Mouse (Mus musculus) hindbrain, embryonic 16.5 days (tissue): ENCODE data around the gene Rpa3. TPM values are rescaled to one million over a fixed set of nuclear protein-coding genes. Genes with fewer than 3 reads are reported as not detected.

ENCODE experiments used
- ATAC-seq: fragments of 200-750 bp; cut with Nextera tagmentation; 2 replicates; pipeline ENCODE4 v1.8.0; 2017; ENCODE audit warnings: moderate TSS enrichment, moderate library complexity
- H3K27ac ChIP-seq: fragments of 300-500 bp; sonication (generic); 2 replicates; pipeline ENCODE4 v1.5.1; 2014; ENCODE audit warnings: low read depth, mild to moderate bottlenecking, control low read depth, low read length, moderate library complexity
- H3K27me3 ChIP-seq: fragments of 300-500 bp; sonication (generic); replicated peaks from 2 replicates; pipeline ENCODE4 v1.6.1; 2014; ENCODE audit warnings: low read length; ENCODE audit not compliant: control insufficient read depth, insufficient read depth
- H3K36me3 ChIP-seq: fragments of 300-500 bp; sonication (generic); 2 replicates; pipeline ENCODE4 v1.6.1; 2014; ENCODE audit warnings: mild to moderate bottlenecking, low read length, moderate library complexity, mixed read lengths; ENCODE audit not compliant: control insufficient read depth, insufficient read depth
- H3K4me1 ChIP-seq: fragments of 300-500 bp; sonication (generic); 2 replicates; pipeline ENCODE4 v1.6.1; 2014; ENCODE audit warnings: low read depth, low read length; ENCODE audit not compliant: control insufficient read depth, insufficient read depth
- H3K4me2 ChIP-seq: fragments of 300-500 bp; sonication (generic); 2 replicates; pipeline ENCODE4 v1.6.1; 2014; ENCODE audit warnings: mild to moderate bottlenecking, low read length, control low read depth, moderate library complexity
- H3K4me3 ChIP-seq: fragments of 300-500 bp; sonication (generic); 2 replicates; pipeline ENCODE4 v1.5.1; 2014; ENCODE audit warnings: mild to moderate bottlenecking, low read length, control low read depth, moderate library complexity
- H3K9ac ChIP-seq: fragments of 300-500 bp; sonication (generic); 2 replicates; pipeline ENCODE4 v1.6.1; 2014; ENCODE audit warnings: low read depth, mild to moderate bottlenecking, control low read depth, low read length, moderate library complexity
- H3K9me3 ChIP-seq: fragments of 300-500 bp; sonication (generic); 2 replicates; pipeline ENCODE4 v1.6.1; 2014; ENCODE audit warnings: mild to moderate bottlenecking, low read length, moderate library complexity; ENCODE audit not compliant: control insufficient read depth
- WGBS: fragments of 180-500 bp; shearing (Covaris S2); extraction: QIAGEN DNeasy Blood & Tissue Kit; methylation state at CpG from one replicate; pipeline ENCODE4 v1.1.7; 2014; 5-methylcytosine and 5-hydroxymethylcytosine counted together
- polyA plus RNA-seq: library from polyadenylated mRNA; unstranded; fragments of >200 nt; fragmentation: Nextera tagmentation; extraction: Ambion mirVana; gene quantifications from 2 replicates; pipeline ENCODE4 v1.2.1, GENCODE M21; 2015

Rpa3 gene
- polyA plus RNA-seq, 1 experiment from 2014 or later, result 50.4 TPM

DNA sequence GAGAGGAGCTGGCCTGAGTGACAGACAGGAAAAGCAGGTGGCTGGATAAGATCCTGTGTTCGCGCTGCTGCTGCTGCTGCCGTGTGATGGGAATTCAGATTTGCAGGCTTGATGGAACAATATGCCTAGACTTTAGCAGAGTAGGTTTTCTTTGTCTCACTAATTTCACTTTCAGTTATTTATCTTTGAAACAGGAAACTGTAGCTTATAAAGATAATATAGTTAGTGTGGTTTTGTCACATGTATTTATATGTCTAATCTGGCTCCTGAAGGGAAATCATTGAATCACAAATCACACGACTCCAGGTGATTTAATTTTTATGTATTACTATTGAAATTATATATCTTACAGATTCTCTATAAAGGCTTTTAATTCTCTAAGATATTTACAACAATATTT, 24.3 kb upstream of the Rpa3 start:
- Histone ChIP-seq H3K36me3 (no peaks in the 10 kb centered on the region; the same call in 1 of the 2 replicates), H3K4me3 (no peak overlapping the region), H3K4me1 (no peaks in the 10 kb centered on the region), H3K9ac (no peak overlapping the region), H3K9me3 (no peaks in the 10 kb centered on the region), H3K27me3 (no peaks in the 10 kb centered on the region), H3K4me2 (no peak overlapping the region), H3K27ac (no peak overlapping the region)
- no peak for ATAC-seq
- 76% methylated on average over 4 of the region's 4 CpGs for WGBS

DNA sequence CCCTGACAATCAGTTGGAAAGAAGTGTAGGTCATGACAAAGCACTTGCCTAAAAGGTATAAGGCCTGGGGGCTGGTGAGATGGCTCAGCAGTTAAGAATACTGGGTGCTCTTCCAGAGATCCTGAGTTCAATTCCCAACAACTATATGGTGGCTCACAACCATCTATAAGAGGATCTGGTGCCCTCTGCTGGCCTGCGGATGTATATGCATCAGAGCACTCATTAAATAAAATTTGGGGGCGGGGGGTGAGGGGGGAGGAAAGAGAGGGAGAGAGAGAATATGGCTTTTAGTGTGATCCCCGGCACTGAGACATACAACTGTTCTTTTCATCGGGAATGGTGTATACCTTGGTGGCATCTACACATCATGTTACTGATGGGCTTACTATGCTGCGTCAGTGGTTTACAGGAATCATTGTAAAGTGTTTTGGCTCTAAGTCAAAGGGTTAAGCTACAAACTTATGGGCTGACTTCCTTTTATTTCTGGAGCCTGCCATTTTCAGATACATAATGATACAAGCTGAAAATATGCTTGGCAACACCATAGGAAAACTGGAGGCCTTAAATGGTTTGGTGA, 19.5 kb upstream of the Rpa3 start:
- Histone ChIP-seq H3K9ac (no peak overlapping the region), H3K9me3 (no peaks in the 10 kb centered on the region), H3K27me3 (no peaks in the 10 kb centered on the region), H3K36me3 (no peaks in the 10 kb centered on the region; the same call in 1 of the 2 replicates), H3K4me1 (no peaks in the 10 kb centered on the region), H3K27ac (no peak overlapping the region), H3K4me3 (no peak overlapping the region), H3K4me2 (no peak overlapping the region)
- no peak for ATAC-seq
- 68% methylated on average over 5 of the region's 5 CpGs for WGBS

DNA sequence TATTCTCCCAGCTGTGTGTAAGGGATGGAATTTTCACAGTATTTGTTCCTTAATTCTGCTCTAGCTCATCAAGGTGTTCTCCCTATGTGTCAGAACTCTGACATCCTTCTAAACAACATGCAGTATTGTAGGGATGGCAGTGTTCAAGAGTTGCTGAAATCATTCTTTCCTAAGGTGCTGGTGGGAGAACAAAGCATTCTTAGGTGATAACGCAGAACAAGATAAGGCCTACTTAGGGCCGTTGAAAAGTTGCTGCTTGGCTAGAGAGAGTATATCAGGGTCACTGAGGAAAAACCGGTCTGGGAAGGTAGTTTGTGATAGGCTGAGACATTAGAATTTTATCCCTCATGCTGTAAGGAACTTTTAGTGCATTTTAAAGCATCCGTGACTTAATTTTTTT, 17.5 kb upstream of the Rpa3 start:
- no peaks in the 10 kb centered on the region; the same call in none of the 2 replicates for H3K36me3 ChIP-seq
- H3K27me3 ChIP-seq, result no peaks in the 10 kb centered on the region
- 89% methylated on average over 4 of the region's 4 CpGs for WGBS
- H3K9ac ChIP-seq, result no peak overlapping the region
- H3K4me2 ChIP-seq, result no peak overlapping the region
- no peaks in the 10 kb centered on the region for H3K9me3 ChIP-seq
- no peak for ATAC-seq
- H3K4me3 ChIP-seq, result no peak overlapping the region
- no peaks in the 10 kb centered on the region for H3K4me1 ChIP-seq
- no peak overlapping the region for H3K27ac ChIP-seq

DNA sequence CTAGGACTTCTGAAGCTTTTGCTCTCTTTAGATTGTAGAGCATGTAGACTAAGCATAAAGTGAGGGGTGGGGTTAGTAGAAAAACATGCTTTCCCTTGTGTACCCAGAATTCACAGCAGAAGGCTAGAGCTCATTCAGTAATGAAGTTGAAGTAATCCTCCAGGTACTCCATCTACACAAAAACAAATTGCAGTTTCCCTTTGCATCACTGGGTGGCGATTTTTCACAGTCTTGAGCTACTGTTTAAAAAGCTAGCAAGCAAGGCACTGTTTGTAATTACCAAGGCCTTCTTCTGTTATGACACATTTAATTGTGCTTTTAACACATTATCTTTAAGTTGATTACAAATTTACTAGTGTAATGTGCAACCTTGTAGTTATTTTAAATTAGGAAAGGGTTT, 16.1 kb upstream of the Rpa3 start:
- no peak overlapping the region for H3K27ac ChIP-seq
- H3K4me2 ChIP-seq, result no peak overlapping the region
- H3K9me3 ChIP-seq, result no peaks in the 10 kb centered on the region
- H3K4me1 ChIP-seq, result no peaks in the 10 kb centered on the region
- H3K9ac ChIP-seq, result no peak overlapping the region
- H3K27me3 ChIP-seq, result no peaks in the 10 kb centered on the region
- ATAC-seq, result peak; percentile 83
- peaks cover 3% of the 10 kb centered on the region for H3K36me3 ChIP-seq
- H3K4me3 ChIP-seq, result no peak overlapping the region
- 11% methylated on average over 1 of the region's 1 CpGs for WGBS

DNA sequence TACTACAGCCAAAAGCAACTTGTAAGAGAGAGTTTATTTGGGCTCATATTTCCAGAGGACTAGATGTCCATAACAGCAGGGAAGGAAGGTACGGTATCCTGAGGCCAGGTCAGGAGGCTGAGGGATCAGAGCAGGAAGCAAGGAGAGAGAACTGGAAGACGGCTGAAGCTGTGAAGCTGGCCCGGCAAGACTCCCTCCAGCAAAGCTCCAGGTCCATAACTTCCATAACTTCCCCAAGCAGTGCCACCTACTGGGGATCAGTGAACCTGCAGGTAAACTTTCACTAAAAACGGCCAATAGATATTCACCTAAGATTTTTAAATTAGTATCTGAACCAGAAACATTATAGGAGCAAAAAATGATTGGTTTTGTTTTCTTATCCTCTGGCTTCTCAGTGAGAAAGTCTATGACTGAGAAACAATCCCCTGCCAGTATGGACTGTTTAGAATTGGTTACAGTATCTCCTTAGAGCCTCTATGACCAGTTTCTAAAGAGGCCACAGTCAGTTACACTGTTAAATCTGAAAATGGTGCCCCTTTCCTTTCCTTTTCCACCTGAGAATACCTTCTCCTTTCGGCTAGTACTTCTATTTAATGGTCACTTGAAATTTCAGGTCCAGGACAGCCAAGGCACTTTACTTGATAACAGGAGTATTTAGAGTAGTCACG, 15.5 kb upstream of the Rpa3 start:
- WGBS, result 42% methylated on average over 6 of the region's 6 CpGs
- 0 out of 2 replicates have a peak overlapping the region, but pooled peaks have one; percentile 7 for H3K27ac ChIP-seq

DNA sequence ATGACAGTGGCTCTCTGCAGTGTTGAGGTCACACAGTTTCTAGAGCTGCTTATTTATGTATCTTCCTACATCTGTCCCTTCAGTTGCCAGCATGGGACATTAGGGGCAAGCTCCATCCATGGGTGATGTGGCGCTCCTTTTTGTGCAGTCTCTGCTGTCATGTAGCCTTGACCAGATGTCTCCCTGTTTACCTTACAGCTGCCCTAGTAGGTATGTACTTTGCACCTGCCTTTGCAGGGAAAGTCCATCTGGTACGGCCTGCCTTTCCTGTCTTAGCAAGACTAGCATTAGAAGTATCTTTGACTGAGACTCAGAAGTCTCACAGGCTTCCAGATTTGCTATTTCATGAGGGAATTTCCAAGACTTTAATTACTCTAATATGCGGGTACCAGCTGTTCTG, 12.1 kb upstream of the Rpa3 start:
- Histone ChIP-seq H3K36me3 (peaks cover 3% of the 10 kb centered on the region), H3K9ac (no peak overlapping the region), H3K9me3 (no peaks in the 10 kb centered on the region), H3K27ac (no peak overlapping the region), H3K4me3 (no peak overlapping the region), H3K4me1 (no peaks in the 10 kb centered on the region), H3K27me3 (no peaks in the 10 kb centered on the region), H3K4me2 (no peak overlapping the region)
- ATAC-seq, result no peak
- 87% methylated on average over 3 of the region's 3 CpGs for WGBS

More for the DNA sequence above, 15.5 kb upstream of the Rpa3 start:
- Histone ChIP-seq H3K4me3 (no peak overlapping the region), H3K4me1 (no peaks in the 10 kb centered on the region), H3K4me2 (no peak overlapping the region), H3K27me3 (no peaks in the 10 kb centered on the region), H3K9ac (no peak overlapping the region), H3K36me3 (peaks cover 3% of the 10 kb centered on the region), H3K9me3 (no peaks in the 10 kb centered on the region)
- ATAC-seq, result no peak

DNA sequence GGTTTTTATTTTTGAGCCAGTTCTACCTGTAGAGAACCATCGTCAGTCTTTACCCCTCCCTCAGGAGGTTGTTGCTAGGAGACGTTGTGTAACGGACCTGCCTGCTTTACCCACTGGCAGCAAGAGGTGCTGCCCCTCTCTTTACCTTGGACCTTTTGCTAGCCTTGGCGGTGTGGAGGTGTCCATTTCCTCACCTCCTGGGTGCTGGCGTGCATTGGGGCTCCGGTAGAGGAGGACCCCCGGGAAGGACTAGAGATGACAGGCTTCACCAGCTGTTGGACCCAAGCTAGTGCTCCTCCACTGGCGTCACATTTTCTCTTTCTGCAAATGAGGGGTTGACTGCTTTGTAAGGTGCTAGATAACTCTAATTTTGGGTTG, 683 bp upstream of the Rpa3 start:
- Histone ChIP-seq H3K9me3 (no peaks in the 10 kb centered on the region), H3K9ac (peak overlapping the region; percentile 85), H3K4me3 (peak overlapping the region; percentile 75), H3K27me3 (no peaks in the 10 kb centered on the region), H3K27ac (peak overlapping the region; percentile 91), H3K36me3 (no peaks in the 10 kb centered on the region), H3K4me2 (peak overlapping the region; percentile 88), H3K4me1 (peaks cover 8% of the 10 kb centered on the region)
- no peak for ATAC-seq
- under 1% methylated on average over 8 of the region's 8 CpGs for WGBS

DNA sequence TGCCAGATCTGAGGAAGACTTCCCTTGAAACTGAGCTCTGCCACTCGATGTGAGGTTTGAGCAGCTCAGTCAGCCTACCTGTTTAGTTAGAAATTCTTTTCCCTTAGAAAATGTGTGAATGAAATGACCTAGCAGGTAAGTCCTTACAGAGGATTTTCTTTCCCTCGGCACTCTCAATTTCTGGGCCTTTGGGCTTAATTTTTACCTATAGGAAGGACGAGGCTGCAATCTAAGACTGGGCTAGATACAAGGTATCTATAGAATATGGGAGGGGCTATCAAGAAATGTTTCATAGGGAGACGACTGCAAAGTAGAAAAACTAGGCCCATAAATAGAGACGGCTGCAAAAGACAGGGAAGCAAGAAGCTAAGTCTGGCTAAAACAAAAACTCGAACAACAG, 657 bp downstream of the Rpa3 start:
- Histone ChIP-seq H3K4me2 (peak overlapping the region; percentile 79), H3K4me1 (peaks cover 8% of the 10 kb centered on the region), H3K36me3 (no peaks in the 10 kb centered on the region; the same call in 1 of the 2 replicates), H3K9ac (peak overlapping the region; percentile 80), H3K4me3 (peak overlapping the region; percentile 75), H3K9me3 (no peaks in the 10 kb centered on the region), H3K27ac (peak overlapping the region; percentile 87), H3K27me3 (no peaks in the 10 kb centered on the region)
- 9% methylated on average over 6 of the region's 6 CpGs for WGBS
- ATAC-seq, result no peak

DNA sequence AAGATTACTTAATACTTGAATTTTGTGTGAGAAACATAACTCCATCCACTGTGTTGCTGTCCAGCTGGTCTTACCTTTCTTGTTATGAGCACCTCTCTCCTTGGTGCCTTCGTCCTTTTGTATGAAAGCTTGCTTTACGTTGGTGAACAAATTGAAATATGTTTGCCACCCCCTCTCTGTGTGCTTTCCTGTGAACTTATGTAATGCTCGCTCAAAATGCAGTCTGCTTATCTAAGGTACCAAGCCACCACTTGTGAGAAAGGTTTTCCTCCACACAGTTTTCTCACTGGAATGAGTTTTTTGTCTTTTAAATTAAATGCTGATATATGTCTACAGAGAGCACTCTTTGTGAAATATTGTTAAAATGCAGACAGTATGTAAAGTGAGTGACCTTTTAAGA, 30.4 kb downstream of the Rpa3 start:
- Histone ChIP-seq H3K9me3 (no peaks in the 10 kb centered on the region), H3K4me3 (no peak overlapping the region), H3K4me1 (no peaks in the 10 kb centered on the region), H3K27ac (no peak overlapping the region), H3K27me3 (no peaks in the 10 kb centered on the region), H3K36me3 (peaks cover 9% of the 10 kb centered on the region), H3K9ac (no peak overlapping the region), H3K4me2 (no peak overlapping the region)
- 90% methylated on average over 3 of the region's 3 CpGs for WGBS
- no peak for ATAC-seq
